Mouse (Mus musculus): Measurements from ENCODE around the gene Ppm1h. TPM values are rescaled to one million over a fixed set of nuclear protein-coding genes. Genes with fewer than 3 reads are reported as not detected.

Ppm1h gene
- polyA plus RNA-seq, 1 experiment from 2014 or later, result 19.8 TPM

MicroRNAs encoded within 50 kb of the gene (microRNA counts, 519-probe panel; counts per million panel counts)
- 7,194 counts per million, percentile 91 among the panel's probes with 10 or more counts for microRNA mmu-let-7i

Small RNAs within 50 kb of the gene (microRNA-seq; reads per million reads assigned to microRNA genes)
- gene Mir6412 (not detected), gene Mir8104 (not detected), gene Mirlet7i (36,194 reads per million, percentile 99 among the genes with 10 or more reads in this experiment)

Other genes with a start within 250 kb of the Ppm1h start
- 1.1 and 1.4 TPM in 2 replicates for gene Avpr1a, start 230.3 kb upstream of the Ppm1h start, polyA plus RNA-seq (2014; fragmentation: Nextera tagmentation; extraction: Ambion mirVana)